Mouse (Mus musculus): Measurements from ENCODE around the gene Taz. TPM values are rescaled to one million over a fixed set of nuclear protein-coding genes. Genes with fewer than 3 reads are reported as not detected.

Taz gene
- polyA plus RNA-seq, 1 experiment from 2014 or later = 49.1 TPM

GRCm38 (mm10) chrX:74329215-74329671 lies 47.5 kb downstream of the Taz start:
- ATAC-seq (replicated peaks; ENCODE audit: insufficient number of reproducible peaks, low FRiP score, low TSS enrichment) = no peak
- 26% methylated on average over 10 of the region's 10 CpGs for whole genome bisulfite sequencing (ENCODE audit: insufficient replicate concordance)
- H3K27ac ChIP-seq (ENCODE audit: low read depth, low read length) = no peak overlapping the region

GRCm38 (mm10) chrX:74330166-74330930 lies 48.6 kb downstream of the Taz start:
- no peak overlapping the region for H3K9ac ChIP-seq (ENCODE audit: low read depth, low read length)
- WGBS (ENCODE audit: insufficient replicate concordance) = 26% methylated on average over 2 of the region's 2 CpGs
- no peak for ATAC-seq (replicated peaks; ENCODE audit: insufficient number of reproducible peaks, low FRiP score, low TSS enrichment)

More at GRCm38 (mm10) chrX:74329215-74329671, 47.5 kb downstream of the Taz start:
- no peaks in the 10 kb centered on the region for H3K4me1 ChIP-seq (ENCODE audit: control insufficient read depth, insufficient read depth, low read length)
- no peaks in the 10 kb centered on the region for H3K9me3 ChIP-seq (replicated peaks; ENCODE audit: control insufficient read depth, low read length)
- peak overlapping the region; percentile 78 for H3K9ac ChIP-seq (ENCODE audit: low read depth, low read length)
- H3K36me3 ChIP-seq (ENCODE audit: control insufficient read depth, insufficient read depth, low read length) = no peaks in the 10 kb centered on the region
- H3K4me2 ChIP-seq = peak overlapping the region; percentile 70
- H3K27me3 ChIP-seq (ENCODE audit: control insufficient read depth, insufficient read depth, low read length) = 0 out of 2 replicates have a peak, but pooled peaks cover 4% of the 10 kb centered on the region
- peak overlapping the region; percentile 45 for H3K4me3 ChIP-seq (ENCODE audit: low read depth, low read length)

More at GRCm38 (mm10) chrX:74330166-74330930, 48.6 kb downstream of the Taz start:
- Histone ChIP-seq H3K4me3 (ENCODE audit: low read depth, low read length) (no peak overlapping the region), H3K36me3 (ENCODE audit: control insufficient read depth, insufficient read depth, low read length) (no peaks in the 10 kb centered on the region), H3K27me3 (ENCODE audit: control insufficient read depth, insufficient read depth, low read length) (0 out of 2 replicates have a peak, but pooled peaks cover 4% of the 10 kb centered on the region), H3K4me2 (peak overlapping the region; percentile 70), H3K4me1 (ENCODE audit: control insufficient read depth, insufficient read depth, low read length) (no peaks in the 10 kb centered on the region), H3K9me3 (replicated peaks; ENCODE audit: control insufficient read depth, low read length) (no peaks in the 10 kb centered on the region), H3K27ac (ENCODE audit: low read depth, low read length) (no peak overlapping the region)

Small RNAs within 50 kb of the gene (microRNA-seq; reads per million reads assigned to microRNA genes)
- gene Mir7091 (ENCODE audit: borderline number of aligned reads) (0.81 reads per million, percentile 9 among the genes with 10 or more reads in this experiment), gene Mir7092 (ENCODE audit: borderline number of aligned reads) (0.34 reads per million)

Other genes with a start within 250 kb of the Taz start
- not detected in 2 replicates for gene Opn1mw, start 154.4 kb upstream of the Taz start, polyA plus RNA-seq (2014; fragmentation: Nextera tagmentation; extraction: Ambion mirVana)
- gene Mecp2, start 146.5 kb upstream of the Taz start, polyA plus RNA-seq (2014; fragmentation: Nextera tagmentation; extraction: Ambion mirVana) = 9.8 and 11.9 TPM in 2 replicates
- not detected in 2 replicates for gene Tex28, start 114.1 kb upstream of the Taz start, polyA plus RNA-seq (2014; fragmentation: Nextera tagmentation; extraction: Ambion mirVana)
- gene Tktl1, start 104.7 kb upstream of the Taz start, polyA plus RNA-seq (2014; fragmentation: Nextera tagmentation; extraction: Ambion mirVana) = not detected in 2 replicates
- 170 and 219 TPM in 2 replicates for gene Flna, start 32.1 kb upstream of the Taz start, polyA plus RNA-seq (2014; fragmentation: Nextera tagmentation; extraction: Ambion mirVana)
- 16.7 and 22.3 TPM in 2 replicates for gene Emd, start 27.2 kb upstream of the Taz start, polyA plus RNA-seq (2014; fragmentation: Nextera tagmentation; extraction: Ambion mirVana)
- gene Rpl10, start 11.1 kb upstream of the Taz start, polyA plus RNA-seq (2014; fragmentation: Nextera tagmentation; extraction: Ambion mirVana) = 532 and 534 TPM in 2 replicates
- 10.5 and 11.5 TPM in 2 replicates for gene Dnase1l1, start 425 bp downstream of the Taz start, polyA plus RNA-seq (2014; fragmentation: Nextera tagmentation; extraction: Ambion mirVana)
- gene Atp6ap1, start 15.2 kb downstream of the Taz start, polyA plus RNA-seq (2014; fragmentation: Nextera tagmentation; extraction: Ambion mirVana) = 90.6 and 131 TPM in 2 replicates
- 131 and 162 TPM in 2 replicates for gene Gdi1, start 23.1 kb downstream of the Taz start, polyA plus RNA-seq (2014; fragmentation: Nextera tagmentation; extraction: Ambion mirVana)
- 52.9 and 54.2 TPM in 2 replicates for gene Fam50a, start 31.1 kb downstream of the Taz start, polyA plus RNA-seq (2014; fragmentation: Nextera tagmentation; extraction: Ambion mirVana)
- 5.3 and 6.9 TPM in 2 replicates for gene Plxna3, start 47.2 kb downstream of the Taz start, polyA plus RNA-seq (2014; fragmentation: Nextera tagmentation; extraction: Ambion mirVana)
- gene Lage3, start 71.7 kb downstream of the Taz start, polyA plus RNA-seq (2014; fragmentation: Nextera tagmentation; extraction: Ambion mirVana) = 103 and 105 TPM in 2 replicates
- 66.5 and 71.0 TPM in 2 replicates for gene Ubl4a, start 91.3 kb downstream of the Taz start, polyA plus RNA-seq (2014; fragmentation: Nextera tagmentation; extraction: Ambion mirVana)
- gene Slc10a3, start 91.4 kb downstream of the Taz start, polyA plus RNA-seq (2014; fragmentation: Nextera tagmentation; extraction: Ambion mirVana) = 10.5 and 14.5 TPM in 2 replicates
- gene Fam3a, start 111.4 kb downstream of the Taz start, polyA plus RNA-seq (2014; fragmentation: Nextera tagmentation; extraction: Ambion mirVana) = 21.8 and 23.8 TPM in 2 replicates
- 19.4 and 23.2 TPM in 2 replicates for gene Ikbkg, start 111.4 kb downstream of the Taz start, polyA plus RNA-seq (2014; fragmentation: Nextera tagmentation; extraction: Ambion mirVana)
- gene G6pdx, start 147.3 kb downstream of the Taz start, polyA plus RNA-seq (2014; fragmentation: Nextera tagmentation; extraction: Ambion mirVana) = 25.7 and 26.6 TPM in 2 replicates
- not detected in 2 replicates for gene Gm6880, start 199.5 kb downstream of the Taz start, polyA plus RNA-seq (2014; fragmentation: Nextera tagmentation; extraction: Ambion mirVana)